Mouse (Mus musculus) liver, postnatal 0 days (tissue): ENCODE data around the gene Ncor1. TPM values are rescaled to one million over a fixed set of nuclear protein-coding genes. Genes with fewer than 3 reads are reported as not detected.
"Not testable (repeated sequence)": the region's sequence is repeated elsewhere in the genome, so short reads cannot be mapped to it uniquely, and the experiment has no call there.

Source experiments
- ATAC-seq: fragments of 200-750 bp; cut with Nextera tagmentation; 2 replicates; pipeline ENCODE4 v1.8.0; 2017; ENCODE audit warnings: mild to moderate bottlenecking, moderate library complexity
- DNase-seq: peaks from one replicate; pipeline ENCODE4 v3.0.0-alpha.2; 2016
- H3K27ac ChIP-seq: fragments of 300-500 bp; sonication (generic); 2 replicates; pipeline ENCODE4 v1.5.1; 2014; ENCODE audit warnings: antibody characterized with exemption, moderate library complexity, mild to moderate bottlenecking, low read depth
- H3K27me3 ChIP-seq: fragments of 300-500 bp; sonication (generic); 2 replicates; pipeline ENCODE4 v1.6.1; 2014; ENCODE audit warnings: low read length, control low read depth, mixed read lengths; ENCODE audit not compliant: insufficient read depth
- H3K36me3 ChIP-seq: fragments of 300-500 bp; sonication (generic); replicated peaks from 2 replicates; pipeline ENCODE4 v1.6.1; 2014; ENCODE audit warnings: mild to moderate bottlenecking, control low read depth, low read length, moderate library complexity, mixed read lengths; ENCODE audit not compliant: insufficient read depth
- H3K4me1 ChIP-seq: fragments of 300-500 bp; sonication (generic); 2 replicates; pipeline ENCODE4 v1.6.1; 2014; ENCODE audit warnings: antibody characterized with exemption, mild to moderate bottlenecking, control low read depth; ENCODE audit not compliant: insufficient read depth
- H3K4me2 ChIP-seq: fragments of 300-500 bp; sonication (generic); 2 replicates; pipeline ENCODE4 v1.6.1; 2014; ENCODE audit warnings: low read depth, mild to moderate bottlenecking, low read length, moderate library complexity, mixed read lengths
- H3K4me3 ChIP-seq: fragments of 300-500 bp; sonication (generic); 2 replicates; pipeline ENCODE4 v1.5.1; 2014; ENCODE audit warnings: low read depth, low read length
- H3K9ac ChIP-seq: fragments of 300-500 bp; sonication (generic); replicated peaks from 2 replicates; pipeline ENCODE4 v1.6.1; 2014; ENCODE audit warnings: mild to moderate bottlenecking, moderate library complexity
- H3K9me3 ChIP-seq: fragments of 300-500 bp; sonication (generic); 2 replicates; pipeline ENCODE4 v1.6.1; 2016; ENCODE audit warnings: mild to moderate bottlenecking, control low read depth, low read length, mixed read lengths
- CTCF ChIP-seq: sonication (generic); IDR thresholded peaks from 2 replicates; pipeline ENCODE4 v1.5.1; 2016; ENCODE audit warnings: antibody characterized with exemption, low read depth
- EP300 ChIP-seq: IDR thresholded peaks from 2 replicates; pipeline ENCODE4 v1.6.1; 2016; ENCODE audit warnings: antibody characterized with exemption, low read depth, mild to moderate bottlenecking
- WGBS: fragments of 180-500 bp; shearing (Covaris S2); extraction: QIAGEN DNeasy Blood & Tissue Kit; methylation state at CpG from one replicate; pipeline ENCODE4 v1.1.7; 2014; ENCODE audit not compliant: insufficient replicate concordance; 5-methylcytosine and 5-hydroxymethylcytosine counted together
- polyA plus RNA-seq: library from polyadenylated mRNA; unstranded; fragments of >200 nt; fragmentation: Nextera tagmentation; extraction: Ambion mirVana; gene quantifications from 2 replicates; pipeline ENCODE4 v1.2.1, GENCODE M21; 2015

Ncor1 gene
- polyA plus RNA-seq, 1 experiment from 2014 or later, result 52.0 TPM

- Histone ChIP-seq H3K4me2 (no peak overlapping the region), H3K27ac (no peak overlapping the region), H3K4me3 (no peak overlapping the region), H3K27me3 (no peaks in the 10 kb centered on the region), H3K9me3 (no peaks in the 10 kb centered on the region), H3K36me3 (peaks cover 53% of the 10 kb centered on the region), H3K4me1 (no peaks in the 10 kb centered on the region), H3K9ac (no peak overlapping the region)
- TF ChIP-seq EP300 (no peak), CTCF (peak; percentile 63)
- ATAC-seq (no peak), DNase-seq (no peak)
- WGBS, result 83% methylated on average over 2 of the region's 2 CpGs
Measured at GRCm38 (mm10) chr11:62396405-62396804, 61.9 kb downstream of the Ncor1 start.

GRCm38 (mm10) chr11:62388331-62388679, 70.0 kb downstream of the Ncor1 start:
- DNase-seq, result no peak
- Histone ChIP-seq H3K4me2 (no peak overlapping the region), H3K4me3 (no peak overlapping the region), H3K27me3 (no peaks in the 10 kb centered on the region), H3K9me3 (no peaks in the 10 kb centered on the region), H3K4me1 (no peaks in the 10 kb centered on the region), H3K9ac (no peak overlapping the region), H3K36me3 (peaks cover 56% of the 10 kb centered on the region), H3K27ac (no peak overlapping the region)
- no peak for ATAC-seq
- TF ChIP-seq CTCF (no peak), EP300 (no peak)
- 91% methylated on average over 3 of the region's 3 CpGs for WGBS

- Histone ChIP-seq H3K36me3 (peaks cover 58% of the 10 kb centered on the region), H3K4me1 (no peaks in the 10 kb centered on the region), H3K4me2 (no peak overlapping the region), H3K27ac (no peak overlapping the region), H3K9me3 (no peaks in the 10 kb centered on the region), H3K4me3 (no peak overlapping the region), H3K27me3 (no peaks in the 10 kb centered on the region), H3K9ac (no peak overlapping the region)
- DNase-seq (no peak), ATAC-seq (no peak)
- WGBS, result 85% methylated on average over 10 of the region's 10 CpGs
- TF ChIP-seq EP300, result no peak
- no peak for TF ChIP-seq CTCF
Measured at GRCm38 (mm10) chr11:62387608-62388330, 70.6 kb downstream of the Ncor1 start.

- ATAC-seq, DNase-seq, H3K4me1 ChIP-seq, H3K9ac ChIP-seq, H3K27ac ChIP-seq, H3K4me2 ChIP-seq, H3K4me3 ChIP-seq, H3K9me3 ChIP-seq, H3K27me3 ChIP-seq: not testable (repeated sequence)
- H3K36me3 ChIP-seq, result peaks cover 48% of the 10 kb centered on the region
- 81% methylated on average over 6 of the region's 6 CpGs for WGBS
Measured at GRCm38 (mm10) chr11:62377202-62377851, 81.0 kb downstream of the Ncor1 start.

- 85% methylated on average over 2 of the region's 2 CpGs for WGBS
- Histone ChIP-seq H3K36me3 (peaks cover 62% of the 10 kb centered on the region), H3K27me3 (no peaks in the 10 kb centered on the region), H3K4me1 (no peaks in the 10 kb centered on the region), H3K9me3 (no peaks in the 10 kb centered on the region), H3K9ac (no peak overlapping the region), H3K27ac (no peak overlapping the region), H3K4me2 (no peak overlapping the region), H3K4me3 (no peak overlapping the region)
- DNase-seq, result no peak
- no peak for TF ChIP-seq EP300
- no peak for ATAC-seq
Measured at GRCm38 (mm10) chr11:62371776-62372175, 86.6 kb downstream of the Ncor1 start.

GRCm38 (mm10) chr11:62369924-62370323, 88.4 kb downstream of the Ncor1 start:
- H3K9me3 ChIP-seq, result no peaks in the 10 kb centered on the region
- no peak overlapping the region for H3K4me2 ChIP-seq
- H3K4me1 ChIP-seq, result no peaks in the 10 kb centered on the region
- ATAC-seq (no peak), DNase-seq (no peak)
- TF ChIP-seq CTCF, result no peak
- TF ChIP-seq EP300, result no peak
- H3K36me3 ChIP-seq, result peaks cover 65% of the 10 kb centered on the region
- no peak overlapping the region for H3K27ac ChIP-seq
- H3K4me3 ChIP-seq, result no peak overlapping the region
- no peak overlapping the region for H3K9ac ChIP-seq
- H3K27me3 ChIP-seq, result no peaks in the 10 kb centered on the region
